Comparison of ENCODE assay signal across 16 mouse cellular contexts in the genomic region with DNA sequence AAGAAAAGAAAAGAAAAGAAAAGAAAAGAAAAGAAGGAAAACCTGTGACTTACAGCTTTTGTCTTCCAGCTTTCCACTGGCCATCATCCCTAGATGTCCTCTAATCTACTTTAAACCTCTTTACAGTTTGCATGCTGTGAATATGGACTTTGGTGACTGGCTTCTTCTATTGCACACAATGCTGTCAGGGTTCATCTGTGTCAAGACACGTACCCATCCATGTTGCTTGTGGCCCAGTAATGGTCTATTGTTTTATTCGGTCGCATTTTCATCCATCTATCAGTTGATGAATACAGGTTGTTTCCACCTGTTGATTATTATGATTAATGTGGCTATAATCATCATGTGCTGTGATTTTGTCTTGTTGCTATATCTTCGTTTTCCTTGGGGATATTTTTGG.
"Had no signal": no experiment of that assay in that cellular context is flagged by ENCODE, and none has a peak within 500 bp of the region (broad histone marks: within the 10 kb centered on the region; RNA-seq: fewer than 3 reads in every experiment).

No protein-coding gene starts in this region.

- DNase-seq: heart, postnatal 10 days; heart, postnatal 14 days; heart, postnatal 36 days; heart, postnatal 4 days; kidney, adult 11 months; kidney, adult 18-20 months; kidney, adult 2 months; kidney, adult 8-10 months; kidney, adult 9 months; kidney, postnatal 10 days; kidney, postnatal 14 days; kidney, postnatal 25 days; kidney, postnatal 36 days; kidney, postnatal 4 days; layer of hippocampus, adult 9-11 months; layer of hippocampus, postnatal 36 days had no signal
